In genomic region chr4:154167053-154167452, GRCm38 (mm10) we compare ENCODE assay signal across 9 mouse cellular contexts. TPM values are rescaled to one million over a fixed set of nuclear protein-coding genes. Genes with fewer than 3 reads are reported as not detected.
DNase-seq lines count a peak whose midpoint lies in the region; ATAC-seq and TF ChIP-seq lines count a peak whose summit lies in the region.
"Had no signal": no experiment of that assay in that cellular context is flagged by ENCODE, and none has a peak within 500 bp of the region (broad histone marks: within the 10 kb centered on the region; RNA-seq: fewer than 3 reads in every experiment).

No protein-coding gene starts in this region.

- no peak overlapping the region for H3K4me3 ChIP-seq in embryonic fibroblast, embryonic 13.5 days (ENCODE audit: insufficient read depth, low read length)
- H3K4me3 ChIP-seq: hindbrain, embryonic 15.5 days had no signal

- no peak for ATAC-seq in erythroblast, adult 5-6 weeks (replicated peaks; ENCODE audit: low FRiP score, poor library complexity, severe bottlenecking)

- DNase-seq in cerebellum, postnatal 36 days: peak; percentile 48 to 49
- no peak for DNase-seq in cerebellum, adult 11 months
- DNase-seq in left cerebral cortex, postnatal 4 days: peak; percentile 76
- DNase-seq in left cerebral cortex, postnatal 25 days (ENCODE audit: low spot score in 2 of 2): no peak
- peak; percentile 34 for DNase-seq in Muller cell, postnatal 12 days (ENCODE audit: inconsistent ontology term)
- peak; percentile 88 for DNase-seq in lung, postnatal 10 days

- no peak overlapping the region for H3K27ac ChIP-seq in embryonic fibroblast, embryonic 13.5 days (ENCODE audit: insufficient read depth, low read length)
- H3K27ac ChIP-seq: hindbrain, embryonic 15.5 days had no signal

- TF ChIP-seq POLR2A in embryonic fibroblast, embryonic 13.5 days (IDR thresholded peaks at IDR 0.05; ENCODE audit: low read depth, low read length): no peak

- TF ChIP-seq CTCF in embryonic fibroblast, embryonic 13.5 days (IDR thresholded peaks at IDR 0.05; ENCODE audit: borderline replicate concordance, insufficient read depth, low read length): peak; percentile 71; the same call in 1 of the 2 replicates

- no peaks in the 10 kb centered on the region for H3K4me1 ChIP-seq in embryonic fibroblast, embryonic 13.5 days (ENCODE audit: control insufficient read depth, insufficient read depth, low read length)

- intact Hi-C loops in left cerebral cortex, postnatal 4 days (cut with DNase I): loop anchor here (5.0 to 10.0 kb wide), 3 partner anchors 40 to 658 kb away; no protein-coding TSS in a partner anchor
- intact Hi-C loops in left cerebral cortex, postnatal 25 days (cut with DNase I): loop anchor here (5.0 kb wide), 1 partner anchor 660 kb away; no protein-coding TSS in a partner anchor

RNA-seq across cellular contexts. Expression of gene Megf6, which starts 3.5 kb away (rescaled TPM):
- 10 to 100 TPM; 10.4 to 13.7 TPM for total RNA-seq in left cerebral cortex, postnatal 4 days (2021)
- total RNA-seq in left cerebral cortex, postnatal 25 days (2021): 1 to 10 TPM; 3.6 to 5.8 TPM
- polyA plus RNA-seq in embryonic fibroblast, embryonic 13.5 days (2011; ENCODE audit: insufficient read length, low read depth, missing spikeins): 2.3 and 22.7 TPM in 2 replicates
- total RNA-seq in erythroblast, adult 5-6 weeks (2015; ENCODE audit: low replicate concordance): 1.0 TPM in 1 of 2 replicates, not detected in the other
- not detected in 2 replicates for total RNA-seq in erythroblast, adult 5-6 weeks (2017; ENCODE audit: low replicate concordance)

RNA-seq across cellular contexts. Expression of gene Tprgl, which starts 6.6 kb away (rescaled TPM):
- total RNA-seq in left cerebral cortex, postnatal 4 days (2021): 100 to 1,000 TPM; 119 to 121 TPM
- total RNA-seq in left cerebral cortex, postnatal 25 days (2021): 100 to 1,000 TPM; 151 to 153 TPM
- polyA plus RNA-seq in embryonic fibroblast, embryonic 13.5 days (2011; ENCODE audit: insufficient read length, low read depth, missing spikeins): 85.8 and 86.3 TPM in 2 replicates
- total RNA-seq in erythroblast, adult 5-6 weeks (2015; ENCODE audit: low replicate concordance): 75.2 and 117 TPM in 2 replicates
- total RNA-seq in erythroblast, adult 5-6 weeks (2017; ENCODE audit: low replicate concordance): 104 and 115 TPM in 2 replicates

RNA-seq across cellular contexts. Expression of gene Wrap73, which starts 24.9 kb away (rescaled TPM):
- total RNA-seq in left cerebral cortex, postnatal 4 days (2021): 10 to 100 TPM; 27.0 to 30.4 TPM
- total RNA-seq in left cerebral cortex, postnatal 25 days (2021): 10 to 100 TPM; 30.7 to 34.8 TPM
- polyA plus RNA-seq in embryonic fibroblast, embryonic 13.5 days (2011; ENCODE audit: insufficient read length, low read depth, missing spikeins): 9.9 and 13.0 TPM in 2 replicates
- total RNA-seq in erythroblast, adult 5-6 weeks (2015; ENCODE audit: low replicate concordance): 1.5 and 2.3 TPM in 2 replicates
- 2.6 and 4.5 TPM in 2 replicates for total RNA-seq in erythroblast, adult 5-6 weeks (2017; ENCODE audit: low replicate concordance)

RNA-seq across cellular contexts. Expression of gene Trp73, which starts 27.0 kb away (rescaled TPM):
- total RNA-seq in left cerebral cortex, postnatal 4 days (2021): 1 to 10 TPM; 3.7 to 4.3 TPM
- under 1 TPM; 0.30 to 0.50 TPM for total RNA-seq in left cerebral cortex, postnatal 25 days (2021)
- polyA plus RNA-seq in embryonic fibroblast, embryonic 13.5 days (2011; ENCODE audit: insufficient read length, low read depth, missing spikeins): not detected in 2 replicates
- total RNA-seq in erythroblast, adult 5-6 weeks (2015; ENCODE audit: low replicate concordance): not detected in 2 replicates
- not detected in 2 replicates for total RNA-seq in erythroblast, adult 5-6 weeks (2017; ENCODE audit: low replicate concordance)

Comparison
In these comparisons a context has a peak if more than half of its experiments do, and no peak if none do; other contexts are left out.
1. DNase-seq: peak in cerebellum, postnatal 36 days (2 of 2), left cerebral cortex, postnatal 4 days (single experiment), Muller cell, postnatal 12 days (single experiment) and lung, postnatal 10 days (single experiment); none in cerebellum, adult 11 months (single experiment) and left cerebral cortex, postnatal 25 days (0 of 2).
2. RNA of gene Wrap73, which starts 24.9 kb away (total RNA-seq): 30.7 to 34.8 TPM in left cerebral cortex, postnatal 25 days and 27.0 to 30.4 TPM in left cerebral cortex, postnatal 4 days; 1.5 to 4.5 TPM in erythroblast, adult 5-6 weeks; every median in the first group is over 4 times any median in the second.